Mouse (Mus musculus) forebrain, embryonic 12.5 days (tissue): ENCODE measurements around the gene Prl7d1. TPM values are rescaled to one million over a fixed set of nuclear protein-coding genes. Genes with fewer than 3 reads are reported as not detected.
"Not testable (repeated sequence)": the region's sequence is repeated elsewhere in the genome, so short reads cannot be mapped to it uniquely, and the experiment has no call there.

Experiments
- ATAC-seq: fragments of 200-750 bp; cut with Nextera tagmentation; 2 replicates; pipeline ENCODE4 v1.8.0; 2017; ENCODE audit warnings: moderate TSS enrichment; ENCODE audit not compliant: low FRiP score
- H3K27ac ChIP-seq: fragments of 300-500 bp; sonication (generic); 2 replicates; pipeline ENCODE4 v1.5.1; 2016; ENCODE audit warnings: mild to moderate bottlenecking
- H3K27me3 ChIP-seq: fragments of 300-500 bp; sonication (generic); 2 replicates; pipeline ENCODE4 v1.6.1; 2016; ENCODE audit warnings: mild to moderate bottlenecking
- H3K36me3 ChIP-seq: fragments of 300-500 bp; sonication (generic); replicated peaks from 2 replicates; pipeline ENCODE4 v1.6.1; 2016; ENCODE audit warnings: mild to moderate bottlenecking
- H3K4me1 ChIP-seq: fragments of 300-500 bp; sonication (generic); 2 replicates; pipeline ENCODE4 v1.6.1; 2016
- H3K4me2 ChIP-seq: fragments of 300-500 bp; sonication (generic); 2 replicates; pipeline ENCODE4 v1.6.1; 2016; ENCODE audit warnings: mild to moderate bottlenecking, moderate library complexity
- H3K4me3 ChIP-seq: fragments of 300-500 bp; sonication (generic); replicated peaks from 2 replicates; pipeline ENCODE4 v1.5.1; 2016; ENCODE audit warnings: mild to moderate bottlenecking
- H3K9ac ChIP-seq: fragments of 300-500 bp; sonication (generic); 2 replicates; pipeline ENCODE4 v1.6.1; 2016; ENCODE audit warnings: mild to moderate bottlenecking
- H3K9me3 ChIP-seq: fragments of 300-500 bp; sonication (generic); 2 replicates; pipeline ENCODE4 v1.6.1; 2016
- WGBS: fragments of 180-500 bp; shearing (Covaris S2); methylation state at CpG from one replicate; pipeline ENCODE4 v1.1.7; 2016; 5-methylcytosine and 5-hydroxymethylcytosine counted together
- polyA plus RNA-seq: library from polyadenylated mRNA; unstranded; fragments of >200 nt; fragmentation: Nextera tagmentation; extraction: Ambion mirVana; gene quantifications from 2 replicates; pipeline ENCODE4 v1.2.1, GENCODE M21; 2016

Prl7d1 gene
- polyA plus RNA-seq: not detected in 2 replicates

GRCm38 (mm10) chr13:27716636-27717035 is at the start of gene Prl7d1:
Prl7d1 (minus strand) TSS chr13:27716736.
- H3K27me3 ChIP-seq: no peaks in the 10 kb centered on the region
- WGBS: 90% methylated on average over 5 of the region's 5 CpGs
- no peaks in the 10 kb centered on the region for H3K9me3 ChIP-seq
- H3K9ac ChIP-seq: no peak within 1 kb of the TSS
- no peak for ATAC-seq
- H3K27ac ChIP-seq: no peak within 1 kb of the TSS
- H3K4me3 ChIP-seq: no peak within 1 kb of the TSS
- no peaks in the 10 kb centered on the region for H3K4me1 ChIP-seq
- no peaks in the 10 kb centered on the region for H3K36me3 ChIP-seq
- H3K4me2 ChIP-seq: no peak within 1 kb of the TSS

DNA sequence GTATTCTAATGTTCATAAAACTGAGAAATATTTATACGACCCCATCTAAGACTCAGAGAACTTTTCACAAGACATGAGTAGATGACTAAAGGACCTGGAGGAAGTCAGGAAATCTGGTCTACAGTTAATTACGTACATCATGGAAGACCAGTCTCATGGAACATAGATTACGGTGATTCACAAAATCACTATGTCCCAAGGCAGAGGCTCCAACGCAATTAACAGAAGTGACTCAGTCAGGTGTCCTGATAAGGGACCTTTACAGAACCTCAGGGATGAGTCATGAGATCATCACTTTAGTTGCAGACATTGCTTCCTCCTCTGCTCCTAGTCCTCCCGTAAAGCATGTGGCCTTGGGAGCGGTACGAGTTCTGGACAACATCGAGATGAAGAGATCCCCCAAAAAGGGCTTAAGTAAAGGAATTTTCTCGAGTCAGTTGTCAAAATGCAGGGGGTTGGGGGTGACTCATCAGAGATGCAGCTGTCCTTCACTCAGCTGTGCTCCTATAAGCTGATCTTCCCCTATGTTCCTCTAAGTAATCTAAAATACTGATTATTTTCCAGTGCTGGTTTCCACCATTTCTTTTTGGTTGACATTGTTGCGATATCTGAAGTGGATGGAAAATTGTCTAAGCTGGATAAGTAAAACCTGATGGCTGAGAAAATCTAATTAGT is 18.1 kb upstream of the Prl7d1 start:
- Histone ChIP-seq H3K4me1 (no peaks in the 10 kb centered on the region), H3K4me3 (no peak overlapping the region), H3K9me3 (no peaks in the 10 kb centered on the region), H3K27me3 (no peaks in the 10 kb centered on the region), H3K4me2 (no peak overlapping the region), H3K27ac (no peak overlapping the region), H3K36me3 (no peaks in the 10 kb centered on the region), H3K9ac (no peak overlapping the region)
- no peak for ATAC-seq
- WGBS: 94% methylated on average over 10 of the region's 10 CpGs

GRCm38 (mm10) chr13:27730286-27730959 is 13.9 kb upstream of the Prl7d1 start:
- WGBS: 88% methylated on average over 5 of the region's 5 CpGs
- ATAC-seq, H3K9me3 ChIP-seq: not testable (repeated sequence)

DNA sequence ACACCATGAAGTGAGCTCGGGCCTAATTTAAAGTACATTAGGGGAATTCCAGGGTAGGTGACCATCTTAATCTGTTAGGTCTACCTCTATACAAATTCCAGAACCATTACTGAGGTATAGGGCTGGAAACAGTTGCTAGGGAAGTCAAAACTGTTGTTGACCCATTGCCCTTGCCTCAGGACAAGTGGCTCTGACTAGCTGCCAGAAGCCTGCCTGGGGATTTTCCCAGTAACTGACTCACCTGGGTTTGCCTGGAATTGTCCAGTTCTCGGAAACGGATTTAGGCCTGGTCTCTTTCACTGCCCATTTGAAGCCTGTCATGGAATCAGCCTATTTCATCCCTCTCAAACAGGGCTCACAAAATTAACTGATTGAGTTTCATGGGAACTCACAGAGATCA is 8.5 kb upstream of the Prl7d1 start:
- WGBS: 86% methylated on average over 3 of the region's 3 CpGs
- not testable (repeated sequence) for H3K27me3 ChIP-seq, H3K27ac ChIP-seq, H3K4me1 ChIP-seq, H3K9ac ChIP-seq, H3K4me3 ChIP-seq, H3K9me3 ChIP-seq, H3K4me2 ChIP-seq, ATAC-seq, H3K36me3 ChIP-seq

More at GRCm38 (mm10) chr13:27730286-27730959, 13.9 kb upstream of the Prl7d1 start:
- not testable (repeated sequence) for H3K4me2 ChIP-seq, H3K27ac ChIP-seq, H3K4me1 ChIP-seq, H3K9ac ChIP-seq, H3K4me3 ChIP-seq, H3K36me3 ChIP-seq, H3K27me3 ChIP-seq

DNA sequence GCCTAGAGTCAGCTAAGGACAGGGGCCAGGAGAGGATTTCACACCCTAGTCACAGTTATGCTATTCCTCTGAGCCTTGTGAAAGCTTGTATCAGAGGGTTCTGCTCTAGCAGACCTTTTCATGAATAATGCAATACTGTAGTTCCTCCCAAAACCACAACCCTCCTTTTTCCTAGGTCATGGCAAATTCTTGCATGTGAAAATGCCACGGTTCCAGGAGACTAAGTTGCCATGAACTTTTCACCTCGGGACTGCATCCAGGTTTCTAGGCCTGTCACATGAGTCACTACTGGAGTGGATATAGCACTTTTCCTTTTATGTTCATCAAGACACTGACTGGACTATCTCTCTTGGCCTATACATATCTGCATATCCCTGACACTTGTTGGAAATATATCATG is 10.0 kb downstream of the Prl7d1 start:
- Histone ChIP-seq H3K9ac (no peak overlapping the region), H3K4me1 (no peaks in the 10 kb centered on the region), H3K27me3 (no peaks in the 10 kb centered on the region), H3K4me3 (no peak overlapping the region), H3K9me3 (no peaks in the 10 kb centered on the region), H3K36me3 (no peaks in the 10 kb centered on the region), H3K4me2 (no peak overlapping the region), H3K27ac (no peak overlapping the region)
- ATAC-seq: no peak
- 75% methylated on average over 2 of the region's 2 CpGs for WGBS

- Histone ChIP-seq H3K27ac (no peak within 1 kb of the TSS), H3K4me2 (no peak within 1 kb of the TSS), H3K27me3 (no peaks in the 10 kb centered on the region), H3K9ac (no peak within 1 kb of the TSS), H3K9me3 (no peaks in the 10 kb centered on the region), H3K4me3 (no peak within 1 kb of the TSS), H3K4me1 (no peaks in the 10 kb centered on the region), H3K36me3 (no peaks in the 10 kb centered on the region)
- no peak for ATAC-seq
- WGBS: 86% methylated on average over 4 of the region's 4 CpGs
Observed at GRCm38 (mm10) chr13:27667936-27668335, 48.6 kb downstream of the Prl7d1 start, which contains the start of gene Prl7a2. Prl7a2 (minus strand) TSS chr13:27668036.

DNA sequence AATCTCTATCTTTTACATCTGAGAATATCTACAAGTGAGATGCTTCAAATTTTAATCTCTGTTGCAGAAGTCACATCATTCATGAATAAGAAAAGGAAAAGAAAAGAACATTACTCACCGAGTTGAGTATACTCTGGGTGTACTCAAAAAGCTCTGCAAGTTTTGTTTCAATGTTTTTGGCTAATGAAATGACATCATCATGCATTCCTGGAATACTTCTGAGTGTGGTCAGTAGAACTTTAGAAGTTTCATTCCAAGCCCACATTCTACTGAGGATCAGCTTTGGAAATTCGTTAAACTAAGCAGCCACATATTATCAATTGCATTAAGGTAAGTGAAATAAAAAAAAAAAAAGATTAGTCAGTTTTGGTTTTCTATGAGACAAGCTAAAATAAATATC is 55.8 kb downstream of the Prl7d1 start:
- no peak overlapping the region for H3K9ac ChIP-seq
- no peaks in the 10 kb centered on the region for H3K4me1 ChIP-seq
- no peak for ATAC-seq
- no peaks in the 10 kb centered on the region for H3K9me3 ChIP-seq
- H3K36me3 ChIP-seq: no peaks in the 10 kb centered on the region
- H3K4me3 ChIP-seq: no peak overlapping the region
- H3K27me3 ChIP-seq: no peaks in the 10 kb centered on the region
- no peak overlapping the region for H3K27ac ChIP-seq
- H3K4me2 ChIP-seq: no peak overlapping the region
- WGBS: 85% methylated on average over 2 of the region's 2 CpGs

Other genes with a start within 250 kb of the Prl7d1 start
- gene Prl8a8, start 203.5 kb downstream of the Prl7d1 start, polyA plus RNA-seq: not detected in 2 replicates
- gene Prl8a9, start 152.1 kb downstream of the Prl7d1 start, polyA plus RNA-seq: not detected in 2 replicates
- not detected in 2 replicates for gene Prl8a1, start 134.6 kb downstream of the Prl7d1 start, polyA plus RNA-seq
- not detected in 2 replicates for gene Prl7b1, start 106.2 kb downstream of the Prl7d1 start, polyA plus RNA-seq
- not detected in 2 replicates for gene Prl7a1, start 74.2 kb downstream of the Prl7d1 start, polyA plus RNA-seq
- not detected in 2 replicates for gene Prl7a2, start 48.7 kb downstream of the Prl7d1 start, polyA plus RNA-seq
- gene Prl7c1, start 64.1 kb upstream of the Prl7d1 start, polyA plus RNA-seq: not detected in 2 replicates
- not detected in 2 replicates for gene Prl2a1, start 84.9 kb upstream of the Prl7d1 start, polyA plus RNA-seq
- not detected in 2 replicates for gene Prl2c1, start 132.6 kb upstream of the Prl7d1 start, polyA plus RNA-seq